Mouse (Mus musculus): Measurements from ENCODE around the gene Tada3. TPM values are rescaled to one million over a fixed set of nuclear protein-coding genes. Genes with fewer than 3 reads are reported as not detected.

The Tada3 gene
- polyA plus RNA-seq, 1 experiment from 2014 or later = 52.6 TPM

- no peak overlapping the region for H3K4me2 ChIP-seq (ENCODE audit: low read depth, severe bottlenecking)
- no peaks in the 10 kb centered on the region for H3K27me3 ChIP-seq (ENCODE audit: control insufficient read depth, insufficient read depth, low read length)
- DNase-seq (ENCODE audit: low spot score) = no peak
- H3K4me1 ChIP-seq (ENCODE audit: control insufficient read depth, insufficient read depth, low read length) = no peaks in the 10 kb centered on the region
- H3K9me3 ChIP-seq (ENCODE audit: control insufficient read depth, low read length) = no peaks in the 10 kb centered on the region
- no peak overlapping the region for H3K9ac ChIP-seq (ENCODE audit: low read length)
- ATAC-seq (ENCODE audit: insufficient number of reproducible peaks, low FRiP score, low TSS enrichment, low read depth) = no peak
- H3K36me3 ChIP-seq (ENCODE audit: control insufficient read depth, insufficient read depth, low read length) = peaks cover 2% of the 10 kb centered on the region; the same call in 1 of the 2 replicates
- no peak overlapping the region for H3K27ac ChIP-seq (replicated peaks; ENCODE audit: low read depth, low read length)
- no peak overlapping the region for H3K4me3 ChIP-seq (ENCODE audit: low read depth, low read length)
- 78% methylated on average over 8 of the region's 8 CpGs for WGBS
These were observed 13.1 kb downstream of the Tada3 start for GRCm38 (mm10) chr6:113364518-113365135.

GRCm38 (mm10) chr6:113362241-113362640 lies 15.4 kb downstream of the Tada3 start:
- H3K27ac ChIP-seq (replicated peaks; ENCODE audit: low read depth, low read length) = no peak overlapping the region
- H3K4me2 ChIP-seq (ENCODE audit: low read depth, severe bottlenecking) = no peak overlapping the region
- no peak for DNase-seq (ENCODE audit: low spot score)
- H3K9ac ChIP-seq (ENCODE audit: low read length) = no peak overlapping the region
- no peaks in the 10 kb centered on the region for H3K4me1 ChIP-seq (ENCODE audit: control insufficient read depth, insufficient read depth, low read length)
- no peaks in the 10 kb centered on the region for H3K9me3 ChIP-seq (ENCODE audit: control insufficient read depth, low read length)
- ATAC-seq (ENCODE audit: insufficient number of reproducible peaks, low FRiP score, low TSS enrichment, low read depth) = no peak
- no peaks in the 10 kb centered on the region for H3K27me3 ChIP-seq (ENCODE audit: control insufficient read depth, insufficient read depth, low read length)
- no peak overlapping the region for H3K4me3 ChIP-seq (ENCODE audit: low read depth, low read length)
- H3K36me3 ChIP-seq (ENCODE audit: control insufficient read depth, insufficient read depth, low read length) = no peaks in the 10 kb centered on the region
- WGBS = 90% methylated on average over 1 of the region's 1 CpGs

GRCm38 (mm10) chr6:113361476-113361875 lies 16.2 kb downstream of the Tada3 start:
- WGBS = 76% methylated on average over 4 of the region's 4 CpGs
- no peaks in the 10 kb centered on the region for H3K9me3 ChIP-seq (ENCODE audit: control insufficient read depth, low read length)
- H3K27ac ChIP-seq (replicated peaks; ENCODE audit: low read depth, low read length) = no peak overlapping the region
- no peak overlapping the region for H3K4me3 ChIP-seq (ENCODE audit: low read depth, low read length)
- no peaks in the 10 kb centered on the region for H3K36me3 ChIP-seq (ENCODE audit: control insufficient read depth, insufficient read depth, low read length)
- no peaks in the 10 kb centered on the region for H3K27me3 ChIP-seq (ENCODE audit: control insufficient read depth, insufficient read depth, low read length)
- H3K9ac ChIP-seq (ENCODE audit: low read length) = no peak overlapping the region
- no peak for ATAC-seq (ENCODE audit: insufficient number of reproducible peaks, low FRiP score, low TSS enrichment, low read depth)
- H3K4me1 ChIP-seq (ENCODE audit: control insufficient read depth, insufficient read depth, low read length) = no peaks in the 10 kb centered on the region
- H3K4me2 ChIP-seq (ENCODE audit: low read depth, severe bottlenecking) = no peak overlapping the region
- DNase-seq (ENCODE audit: low spot score) = no peak

GRCm38 (mm10) chr6:113353696-113354095 lies 24.0 kb downstream of the Tada3 start:
- Histone ChIP-seq H3K9me3 (ENCODE audit: control insufficient read depth, low read length) (no peaks in the 10 kb centered on the region), H3K4me1 (ENCODE audit: control insufficient read depth, insufficient read depth, low read length) (no peaks in the 10 kb centered on the region), H3K9ac (ENCODE audit: low read length) (no peak overlapping the region), H3K4me3 (ENCODE audit: low read depth, low read length) (no peak overlapping the region), H3K36me3 (ENCODE audit: control insufficient read depth, insufficient read depth, low read length) (no peaks in the 10 kb centered on the region), H3K4me2 (ENCODE audit: low read depth, severe bottlenecking) (no peak overlapping the region), H3K27ac (replicated peaks; ENCODE audit: low read depth, low read length) (no peak overlapping the region), H3K27me3 (ENCODE audit: control insufficient read depth, insufficient read depth, low read length) (no peaks in the 10 kb centered on the region)
- DNase-seq (ENCODE audit: low spot score) = no peak
- no peak for ATAC-seq (ENCODE audit: insufficient number of reproducible peaks, low FRiP score, low TSS enrichment, low read depth)
- WGBS = 84% methylated on average over 3 of the region's 3 CpGs

- Histone ChIP-seq H3K4me3 (ENCODE audit: low read depth, low read length) (no peak overlapping the region), H3K4me1 (ENCODE audit: control insufficient read depth, insufficient read depth, low read length) (no peaks in the 10 kb centered on the region), H3K9ac (ENCODE audit: low read length) (no peak overlapping the region), H3K27ac (replicated peaks; ENCODE audit: low read depth, low read length) (no peak overlapping the region), H3K36me3 (ENCODE audit: control insufficient read depth, insufficient read depth, low read length) (no peaks in the 10 kb centered on the region), H3K27me3 (ENCODE audit: control insufficient read depth, insufficient read depth, low read length) (no peaks in the 10 kb centered on the region), H3K9me3 (ENCODE audit: control insufficient read depth, low read length) (no peaks in the 10 kb centered on the region), H3K4me2 (ENCODE audit: low read depth, severe bottlenecking) (no peak overlapping the region)
- ATAC-seq (ENCODE audit: insufficient number of reproducible peaks, low FRiP score, low TSS enrichment, low read depth) (no peak), DNase-seq (ENCODE audit: low spot score) (no peak)
- 63% methylated on average over 3 of the region's 3 CpGs for WGBS
These were observed 24.9 kb downstream of the Tada3 start for GRCm38 (mm10) chr6:113352820-113353219.

GRCm38 (mm10) chr6:113351653-113352052 lies 26.0 kb downstream of the Tada3 start:
- Histone ChIP-seq H3K27ac (replicated peaks; ENCODE audit: low read depth, low read length) (no peak overlapping the region), H3K9me3 (ENCODE audit: control insufficient read depth, low read length) (no peaks in the 10 kb centered on the region), H3K4me2 (ENCODE audit: low read depth, severe bottlenecking) (no peak overlapping the region), H3K36me3 (ENCODE audit: control insufficient read depth, insufficient read depth, low read length) (no peaks in the 10 kb centered on the region), H3K27me3 (ENCODE audit: control insufficient read depth, insufficient read depth, low read length) (no peaks in the 10 kb centered on the region), H3K4me1 (ENCODE audit: control insufficient read depth, insufficient read depth, low read length) (no peaks in the 10 kb centered on the region), H3K4me3 (ENCODE audit: low read depth, low read length) (no peak overlapping the region), H3K9ac (ENCODE audit: low read length) (no peak overlapping the region)
- 68% methylated on average over 10 of the region's 10 CpGs for WGBS
- DNase-seq (ENCODE audit: low spot score) = no peak
- ATAC-seq (ENCODE audit: insufficient number of reproducible peaks, low FRiP score, low TSS enrichment, low read depth) = no peak

- 100% methylated on average over 1 of the region's 1 CpGs for WGBS
- Histone ChIP-seq H3K9ac (ENCODE audit: low read length) (no peak overlapping the region), H3K4me3 (ENCODE audit: low read depth, low read length) (no peak overlapping the region), H3K27ac (replicated peaks; ENCODE audit: low read depth, low read length) (no peak overlapping the region), H3K4me2 (ENCODE audit: low read depth, severe bottlenecking) (no peak overlapping the region), H3K36me3 (ENCODE audit: control insufficient read depth, insufficient read depth, low read length) (no peaks in the 10 kb centered on the region), H3K9me3 (ENCODE audit: control insufficient read depth, low read length) (no peaks in the 10 kb centered on the region), H3K27me3 (ENCODE audit: control insufficient read depth, insufficient read depth, low read length) (no peaks in the 10 kb centered on the region), H3K4me1 (ENCODE audit: control insufficient read depth, insufficient read depth, low read length) (no peaks in the 10 kb centered on the region)
- ATAC-seq (ENCODE audit: insufficient number of reproducible peaks, low FRiP score, low TSS enrichment, low read depth) (no peak), DNase-seq (ENCODE audit: low spot score) (no peak)
These were observed 26.5 kb downstream of the Tada3 start for GRCm38 (mm10) chr6:113351161-113351560.

- H3K27me3 ChIP-seq (ENCODE audit: control insufficient read depth, insufficient read depth, low read length) = no peaks in the 10 kb centered on the region
- ATAC-seq (ENCODE audit: insufficient number of reproducible peaks, low FRiP score, low TSS enrichment, low read depth) (no peak), DNase-seq (ENCODE audit: low spot score) (no peak)
- H3K4me1 ChIP-seq (ENCODE audit: control insufficient read depth, insufficient read depth, low read length) = no peaks in the 10 kb centered on the region
- no peak overlapping the region for H3K9ac ChIP-seq (ENCODE audit: low read length)
- no peak overlapping the region for H3K4me3 ChIP-seq (ENCODE audit: low read depth, low read length)
- H3K27ac ChIP-seq (replicated peaks; ENCODE audit: low read depth, low read length) = no peak overlapping the region
- H3K36me3 ChIP-seq (ENCODE audit: control insufficient read depth, insufficient read depth, low read length) = no peaks in the 10 kb centered on the region
- no peak overlapping the region for H3K4me2 ChIP-seq (ENCODE audit: low read depth, severe bottlenecking)
- no peaks in the 10 kb centered on the region for H3K9me3 ChIP-seq (ENCODE audit: control insufficient read depth, low read length)
These were observed 27.1 kb downstream of the Tada3 start for GRCm38 (mm10) chr6:113350538-113350937.

- 87% methylated on average over 4 of the region's 4 CpGs for WGBS
- Histone ChIP-seq H3K36me3 (ENCODE audit: control insufficient read depth, insufficient read depth, low read length) (no peaks in the 10 kb centered on the region), H3K4me1 (ENCODE audit: control insufficient read depth, insufficient read depth, low read length) (peaks cover 10% of the 10 kb centered on the region), H3K9ac (ENCODE audit: low read length) (no peak overlapping the region), H3K9me3 (ENCODE audit: control insufficient read depth, low read length) (no peaks in the 10 kb centered on the region), H3K4me3 (ENCODE audit: low read depth, low read length) (no peak overlapping the region), H3K27me3 (ENCODE audit: control insufficient read depth, insufficient read depth, low read length) (no peaks in the 10 kb centered on the region), H3K4me2 (ENCODE audit: low read depth, severe bottlenecking) (no peak overlapping the region), H3K27ac (replicated peaks; ENCODE audit: low read depth, low read length) (no peak overlapping the region)
- no peak for DNase-seq (ENCODE audit: low spot score)
- no peak for ATAC-seq (ENCODE audit: insufficient number of reproducible peaks, low FRiP score, low TSS enrichment, low read depth)
These were observed 30.8 kb downstream of the Tada3 start for GRCm38 (mm10) chr6:113346897-113347296.
